35 mouse cellular contexts compared by ENCODE assay signal in genomic region chr2:126577362-126577761, GRCm38 (mm10). TPM values are rescaled to one million over a fixed set of nuclear protein-coding genes. Genes with fewer than 3 reads are reported as not detected.
"Had no signal": no experiment of that assay in that cellular context is flagged by ENCODE, and none has a peak within 500 bp of the region (broad histone marks: within the 10 kb centered on the region; RNA-seq: fewer than 3 reads in every experiment).

No protein-coding gene starts in this region.

- H3K27me3 ChIP-seq: heart, embryonic 12.5 days; heart, embryonic 15.5 days; hindbrain, embryonic 12.5 days; hindbrain, embryonic 13.5 days; hindbrain, embryonic 15.5 days; intestine, embryonic 15.5 days; kidney, embryonic 15.5 days had no signal

- H3K4me1 ChIP-seq: heart, embryonic 10.5 days; heart, embryonic 12.5 days; heart, embryonic 13.5 days; heart, embryonic 15.5 days; hindbrain, embryonic 10.5 days; hindbrain, embryonic 12.5 days; hindbrain, embryonic 13.5 days; hindbrain, embryonic 15.5 days; intestine, embryonic 15.5 days; kidney, embryonic 15.5 days had no signal

- H3K4me2 ChIP-seq: heart, embryonic 11.5 days; heart, embryonic 12.5 days; heart, embryonic 13.5 days; heart, embryonic 15.5 days; hindbrain, embryonic 12.5 days; hindbrain, embryonic 13.5 days; hindbrain, embryonic 14.5 days; hindbrain, embryonic 15.5 days; intestine, embryonic 15.5 days; kidney, embryonic 15.5 days had no signal

- H3K27ac ChIP-seq: heart, embryonic 10.5 days; heart, embryonic 13.5 days; heart, embryonic 15.5 days; hindbrain, embryonic 10.5 days; hindbrain, embryonic 12.5 days; hindbrain, embryonic 13.5 days; hindbrain, embryonic 14.5 days; hindbrain, embryonic 15.5 days; hindbrain, postnatal 0 days; intestine, embryonic 15.5 days; kidney, embryonic 15.5 days; kidney, postnatal 0 days; layer of hippocampus, adult 2 months had no signal

- DNase-seq: heart, postnatal 10 days; heart, postnatal 14 days; heart, postnatal 36 days; heart, postnatal 4 days; kidney, adult 11 months; kidney, adult 18-20 months; kidney, adult 2 months; kidney, adult 8-10 months; kidney, adult 9 months; kidney, postnatal 10 days; kidney, postnatal 14 days; kidney, postnatal 25 days; kidney, postnatal 36 days; kidney, postnatal 4 days; layer of hippocampus, adult 9-11 months; layer of hippocampus, postnatal 36 days had no signal

- H3K9me3 ChIP-seq: heart, embryonic 10.5 days; heart, embryonic 12.5 days; heart, embryonic 13.5 days; heart, embryonic 15.5 days; hindbrain, embryonic 10.5 days; hindbrain, embryonic 12.5 days; hindbrain, embryonic 13.5 days; hindbrain, embryonic 15.5 days; intestine, embryonic 15.5 days; kidney, embryonic 15.5 days had no signal

- H3K4me3 ChIP-seq: heart, embryonic 10.5 days; heart, embryonic 12.5 days; heart, embryonic 13.5 days; heart, embryonic 15.5 days; hindbrain, embryonic 10.5 days; hindbrain, embryonic 12.5 days; hindbrain, embryonic 13.5 days; hindbrain, embryonic 15.5 days; intestine, embryonic 15.5 days; kidney, embryonic 15.5 days; layer of hippocampus, adult 2 months had no signal

- H3K9ac ChIP-seq: heart, embryonic 12.5 days; heart, embryonic 13.5 days; heart, embryonic 15.5 days; hindbrain, embryonic 12.5 days; hindbrain, embryonic 13.5 days; hindbrain, embryonic 14.5 days; hindbrain, embryonic 15.5 days; intestine, embryonic 15.5 days; kidney, embryonic 15.5 days had no signal

- ATAC-seq: hindbrain, embryonic 16.5 days; hindbrain, postnatal 0 days; inflammation-experienced regulatory T-cells, adult 6 months; intestine, embryonic 15.5 days; intestine, embryonic 16.5 days; intestine, postnatal 0 days had no signal

- H3K36me3 ChIP-seq: heart, embryonic 10.5 days; heart, embryonic 12.5 days; heart, embryonic 13.5 days; heart, embryonic 15.5 days; hindbrain, embryonic 10.5 days; hindbrain, embryonic 12.5 days; intestine, embryonic 15.5 days; kidney, embryonic 15.5 days had no signal

RNA-seq across cellular contexts. Expression of gene Slc27a2, which starts 25.2 kb away (rescaled TPM):
- polyA plus RNA-seq: inflammation-experienced regulatory T-cells, adult 6 months had no signal
